Mouse (Mus musculus) right cerebral cortex, postnatal 25 days (tissue): Measurements from ENCODE around the gene Krtap13.
"Not testable (repeated sequence)": the region's sequence is repeated elsewhere in the genome, so short reads cannot be mapped to it uniquely, and the experiment has no call there.

Experiments
- DNase-seq: peaks from one replicate; pipeline ENCODE4 v3.0.0; 2022

The Krtap13 gene

DNA sequence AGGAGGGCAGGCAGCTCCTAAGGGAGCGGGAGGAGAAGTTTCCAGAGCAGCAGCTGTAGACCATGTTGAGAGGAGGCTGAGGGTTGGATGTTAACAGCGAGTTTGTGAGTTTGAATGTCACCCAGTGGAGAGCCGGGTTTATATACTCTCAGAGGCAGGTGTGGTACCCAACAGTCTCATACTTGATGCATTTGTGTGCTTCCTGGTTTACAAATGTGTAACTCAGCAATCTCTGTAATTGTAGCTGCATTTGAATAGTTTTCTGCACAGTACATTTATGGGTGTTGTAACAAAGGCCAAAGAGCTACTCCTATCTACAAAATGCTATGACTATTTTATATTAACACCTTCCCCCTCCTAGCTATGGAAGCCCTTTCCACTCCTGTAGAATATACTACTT, at the start of gene Krtap13:
Gene Krtap13 (minus strand): TSS at position 101 of the 400 bp plus-strand sequence.
- not testable (repeated sequence) for DNase-seq

DNA sequence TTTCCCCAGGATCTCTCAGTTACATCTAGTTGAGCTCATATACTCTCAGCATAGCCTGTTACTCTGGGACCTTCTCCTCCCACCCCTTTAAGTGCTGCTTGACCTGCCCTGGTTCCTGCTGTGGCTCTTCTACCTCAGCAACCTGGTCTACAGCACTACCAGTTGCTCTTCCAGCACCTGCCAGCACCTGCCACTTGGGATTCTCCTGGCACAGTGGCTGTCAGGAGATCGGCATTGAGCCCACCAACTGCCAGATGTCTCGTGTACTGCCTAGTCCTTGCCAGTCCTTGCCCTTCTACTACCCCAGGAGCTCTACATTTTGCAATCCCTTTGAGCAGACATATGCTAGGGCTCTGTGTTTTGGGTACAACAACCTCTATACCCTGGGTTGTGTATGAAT, 35.4 kb upstream of the Krtap13 start:
- no peak for DNase-seq

DNA sequence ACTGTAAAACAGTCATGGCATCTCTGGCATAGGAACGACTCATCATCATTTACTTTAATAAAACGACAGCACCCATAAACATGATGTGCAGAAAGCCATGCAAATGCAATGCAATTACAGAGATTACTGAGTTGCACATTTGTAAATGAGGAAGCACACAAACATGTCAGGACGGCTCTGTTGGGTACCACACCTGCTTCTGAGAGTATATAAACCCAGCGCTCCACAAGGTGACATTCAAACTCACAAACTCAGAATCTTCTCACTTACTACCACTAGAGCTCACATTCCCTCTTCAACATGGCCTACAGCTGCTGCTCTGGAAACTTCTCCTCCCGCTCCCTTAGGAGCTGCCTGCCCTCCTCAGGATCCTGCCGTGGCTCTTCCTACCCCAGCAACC, 26.2 kb upstream of the Krtap13 start, which contains the start of gene Gm5965:
Gene Gm5965 (plus strand): TSS at position 301 of the 400 bp plus-strand sequence.
- no peak for DNase-seq

DNA sequence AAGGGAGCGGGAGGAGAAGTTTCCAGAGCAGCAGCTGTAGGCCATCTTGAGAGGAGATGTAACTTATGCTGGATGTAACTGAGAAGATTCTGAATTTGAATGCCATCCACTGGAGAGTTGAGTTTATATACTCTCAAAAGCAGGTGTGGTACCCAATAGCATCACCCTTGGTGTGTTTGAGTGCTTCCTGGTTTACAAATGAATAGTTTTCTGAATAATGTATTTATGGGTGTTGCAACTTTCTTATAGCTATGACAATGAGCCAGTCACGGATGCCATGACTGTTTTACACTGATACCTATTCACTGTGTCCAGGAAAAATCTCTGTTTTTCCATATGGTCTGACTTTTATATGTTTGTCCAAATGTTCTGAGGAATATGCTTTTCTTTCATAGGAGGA, 22.7 kb upstream of the Krtap13 start, which contains the start of gene 2310057N15Rik:
Gene 2310057N15Rik (minus strand): TSS at position 101 of the 400 bp plus-strand sequence.
- DNase-seq = no peak

DNA sequence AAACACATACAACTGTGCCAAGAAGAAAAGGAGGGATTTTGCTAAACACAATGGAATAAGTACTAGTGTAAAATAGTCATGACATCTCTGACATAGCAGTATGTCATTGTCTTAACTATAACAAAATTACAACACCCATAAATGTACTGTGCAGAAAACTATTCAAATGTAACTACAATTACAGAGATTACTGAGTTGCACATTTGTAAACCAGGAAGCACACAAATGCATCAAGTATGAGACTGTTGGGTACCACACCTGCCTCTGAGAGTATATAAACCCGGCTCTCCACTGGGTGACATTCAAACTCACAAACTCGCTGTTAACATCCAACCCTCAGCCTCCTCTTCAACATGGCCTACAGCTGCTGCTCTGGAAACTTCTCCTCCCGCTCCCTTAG, 7.1 kb upstream of the Krtap13 start, which contains the start of gene 2310034C09Rik:
Gene 2310034C09Rik (plus strand): TSS at position 301 of the 400 bp plus-strand sequence.
- DNase-seq = not testable (repeated sequence)

DNA sequence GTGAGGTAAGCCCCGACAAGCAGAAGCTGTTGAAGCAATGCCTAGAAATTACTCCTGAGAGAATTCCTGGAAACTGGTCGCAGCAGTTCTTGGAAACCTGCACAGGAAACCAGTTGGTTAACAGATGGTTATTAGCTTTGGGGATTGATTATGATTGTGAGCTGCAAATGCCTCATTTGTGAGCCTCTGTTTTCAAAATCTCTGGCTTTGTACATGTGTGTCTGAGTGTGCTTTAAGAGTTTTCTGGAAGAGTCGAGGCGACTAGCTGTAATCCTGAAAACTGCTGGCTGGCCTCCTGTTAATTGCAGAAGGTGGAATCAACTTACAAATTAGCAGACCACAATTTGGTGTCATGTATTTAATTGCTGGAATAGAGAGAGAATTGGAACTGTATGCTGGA, 3.5 kb downstream of the Krtap13 start:
- no peak for DNase-seq

DNA sequence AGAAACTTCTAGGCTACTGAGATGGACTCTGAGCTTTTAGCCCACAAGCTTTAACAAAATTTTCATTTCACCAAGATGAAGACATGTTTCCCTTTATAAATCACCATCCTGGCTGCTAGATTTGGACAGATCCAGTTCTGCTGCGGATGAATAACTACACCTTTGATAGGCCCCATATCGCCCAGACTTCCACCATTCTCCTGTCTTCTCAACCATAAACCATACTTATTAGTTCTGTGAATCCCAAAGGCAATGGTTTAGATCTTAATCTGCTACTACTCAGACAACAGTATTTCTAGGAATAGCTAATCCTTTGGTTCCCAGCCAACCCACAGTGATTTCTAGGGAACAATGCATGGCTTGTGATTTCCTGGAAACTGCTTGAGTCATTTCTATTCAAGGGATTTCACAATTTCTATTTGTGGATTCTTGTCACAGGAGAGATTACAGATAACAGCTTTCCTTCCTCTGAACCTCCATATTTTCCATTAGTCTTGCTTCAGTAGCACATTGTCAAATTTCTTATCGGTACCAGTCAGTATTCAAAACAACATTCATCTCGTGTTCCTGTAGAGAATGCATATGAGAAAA, 6.6 kb downstream of the Krtap13 start:
- DNase-seq = no peak

DNA sequence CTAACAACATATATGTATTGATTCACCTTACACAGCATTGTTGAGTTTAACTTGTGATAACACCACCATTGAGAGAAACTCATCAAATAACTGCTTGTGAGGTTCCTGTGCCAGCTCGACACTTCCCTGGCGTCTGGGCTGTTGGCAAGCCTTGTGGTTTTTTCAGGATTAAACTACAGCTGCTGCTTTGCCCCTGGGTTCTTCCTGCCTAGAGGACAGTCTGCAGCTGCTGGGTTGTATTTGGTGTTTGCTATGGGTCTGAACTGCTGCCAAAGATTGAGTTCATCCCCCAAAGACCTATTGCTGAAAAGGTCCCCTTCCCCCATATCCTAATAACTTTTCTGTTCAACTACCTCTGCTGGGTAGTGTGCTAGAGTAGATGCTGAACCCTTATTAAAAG, 16.0 kb downstream of the Krtap13 start:
- no peak for DNase-seq

DNA sequence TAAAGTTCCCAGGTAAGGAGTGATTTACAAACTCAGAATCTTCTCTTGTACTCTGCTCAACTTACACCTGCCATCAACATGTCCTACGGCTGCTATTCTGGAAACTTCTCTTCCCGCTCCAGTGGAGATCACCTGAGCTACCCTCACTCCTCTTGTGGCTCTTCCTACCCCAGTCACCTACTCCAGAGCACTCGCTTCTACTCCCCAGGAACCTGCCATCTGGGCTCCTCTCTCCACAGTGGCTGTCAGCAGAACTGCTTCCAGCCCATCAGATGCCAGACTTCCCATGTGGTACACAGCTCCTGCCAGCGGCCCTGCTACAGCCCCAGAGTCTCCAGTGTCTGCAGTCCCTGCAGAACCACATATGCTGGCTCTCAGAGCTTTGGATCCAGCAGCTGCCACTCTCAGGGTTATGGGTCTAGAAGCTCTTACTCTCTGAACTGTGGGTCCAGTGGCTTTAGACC, 22.6 kb downstream of the Krtap13 start, which contains the start of gene Krtap13-1:
Gene Krtap13-1 (plus strand): TSS at position 51 of the 464 bp plus-strand sequence.
- DNase-seq = no peak

DNA sequence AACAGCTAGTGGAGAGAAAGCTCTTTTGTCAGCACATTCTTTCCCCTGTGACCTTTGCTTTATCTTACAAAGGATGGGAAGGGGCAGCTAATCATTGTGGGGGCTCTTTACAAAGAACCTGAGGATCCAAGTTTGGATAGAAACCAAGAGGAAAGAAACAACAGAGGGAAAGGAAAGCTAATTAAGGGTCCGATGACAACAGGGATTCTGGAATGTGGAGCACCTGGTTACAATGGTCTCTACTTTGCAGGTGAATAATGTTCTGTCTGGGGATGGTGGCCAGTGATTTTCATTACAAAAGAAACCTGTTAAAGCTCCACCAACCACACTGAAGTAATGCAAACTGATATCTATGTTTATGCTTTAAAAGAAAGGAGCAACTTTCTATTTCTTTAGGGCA, 31.4 kb downstream of the Krtap13 start:
- no peak for DNase-seq

DNA sequence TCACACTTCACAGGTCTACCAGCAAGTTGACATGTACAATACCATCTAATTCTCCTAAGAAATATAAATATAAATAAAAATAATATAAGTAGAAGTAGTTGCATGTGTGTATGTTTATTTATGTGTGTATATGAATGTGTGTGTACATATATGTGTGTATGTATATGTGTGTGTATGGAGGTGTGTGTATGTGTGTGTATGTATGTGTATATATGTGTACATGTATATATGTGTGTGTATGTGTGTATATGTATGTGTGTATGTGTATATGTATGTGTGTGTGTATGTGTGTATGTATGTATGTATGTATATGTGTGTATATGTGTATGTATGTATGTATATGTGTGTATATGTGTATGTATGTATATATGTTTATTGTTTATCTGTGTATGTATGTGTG, 34.9 kb downstream of the Krtap13 start:
- DNase-seq = no peak

DNA sequence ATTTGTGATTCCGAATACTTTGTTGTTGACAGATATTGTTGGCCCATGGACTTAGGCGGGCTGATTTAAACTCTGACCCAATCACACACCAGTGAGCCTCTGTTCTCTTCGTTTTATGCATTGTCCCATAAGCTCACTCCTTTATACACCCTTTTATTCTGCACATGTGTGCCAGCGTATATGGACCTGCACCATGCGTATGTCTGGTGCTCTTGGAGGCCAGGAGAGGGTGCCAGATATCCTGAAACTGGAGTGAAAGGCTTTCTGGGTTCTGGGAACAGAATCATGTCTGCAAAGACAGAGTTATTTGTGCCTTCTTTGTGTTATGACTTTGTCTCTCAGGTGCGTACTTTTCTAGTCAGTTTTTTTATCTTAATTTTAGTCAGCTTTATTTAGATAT, 40.2 kb downstream of the Krtap13 start:
- DNase-seq = no peak

DNA sequence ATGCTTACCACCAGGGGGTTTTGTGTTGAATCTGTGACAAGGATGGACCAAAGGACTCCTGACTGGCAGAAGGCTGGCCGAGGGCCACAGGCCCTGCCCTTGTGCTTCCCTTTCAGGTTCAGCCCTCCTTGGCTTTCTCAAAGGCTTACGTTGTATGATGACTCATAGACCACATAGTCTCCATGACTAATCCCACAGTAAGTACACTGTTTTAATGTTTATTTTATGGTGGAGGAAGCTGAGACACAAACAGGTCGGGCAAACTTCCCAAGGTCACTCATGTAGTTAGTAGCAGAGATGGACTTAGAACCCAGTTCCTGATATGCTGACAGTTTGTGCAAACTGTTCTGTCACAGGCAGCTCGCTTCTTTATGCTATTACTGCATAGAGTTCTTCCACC, 40.7 kb downstream of the Krtap13 start:
- DNase-seq = no peak

DNA sequence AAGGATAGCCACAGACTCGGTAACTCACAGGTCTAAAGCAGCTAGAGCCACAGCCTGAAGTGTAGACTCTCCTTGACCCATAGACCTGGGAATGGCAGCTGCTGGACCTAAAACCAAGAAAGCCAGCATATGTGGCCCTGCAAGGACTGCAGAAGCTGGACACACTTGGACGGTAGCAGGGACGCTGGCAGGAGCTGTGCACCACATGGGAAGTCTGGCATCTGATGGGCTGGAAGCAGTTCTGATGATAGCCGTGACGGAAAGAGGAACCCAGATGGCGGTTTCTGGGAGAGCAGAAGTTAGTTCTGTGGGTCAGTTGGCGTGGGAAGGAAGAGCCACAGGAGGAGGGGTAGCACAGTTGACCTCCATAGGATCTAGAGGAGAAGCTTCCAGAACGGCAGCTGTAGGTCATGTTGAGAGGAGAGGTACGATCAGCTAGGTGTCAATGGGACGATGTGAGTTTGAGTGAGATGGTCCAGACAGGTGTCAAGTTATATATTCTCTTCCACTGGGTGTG, 43.9 kb downstream of the Krtap13 start, which contains the start of gene 2310061N02Rik:
Gene 2310061N02Rik (minus strand): TSS at position 467 of the 517 bp plus-strand sequence.
- DNase-seq = no peak

DNA sequence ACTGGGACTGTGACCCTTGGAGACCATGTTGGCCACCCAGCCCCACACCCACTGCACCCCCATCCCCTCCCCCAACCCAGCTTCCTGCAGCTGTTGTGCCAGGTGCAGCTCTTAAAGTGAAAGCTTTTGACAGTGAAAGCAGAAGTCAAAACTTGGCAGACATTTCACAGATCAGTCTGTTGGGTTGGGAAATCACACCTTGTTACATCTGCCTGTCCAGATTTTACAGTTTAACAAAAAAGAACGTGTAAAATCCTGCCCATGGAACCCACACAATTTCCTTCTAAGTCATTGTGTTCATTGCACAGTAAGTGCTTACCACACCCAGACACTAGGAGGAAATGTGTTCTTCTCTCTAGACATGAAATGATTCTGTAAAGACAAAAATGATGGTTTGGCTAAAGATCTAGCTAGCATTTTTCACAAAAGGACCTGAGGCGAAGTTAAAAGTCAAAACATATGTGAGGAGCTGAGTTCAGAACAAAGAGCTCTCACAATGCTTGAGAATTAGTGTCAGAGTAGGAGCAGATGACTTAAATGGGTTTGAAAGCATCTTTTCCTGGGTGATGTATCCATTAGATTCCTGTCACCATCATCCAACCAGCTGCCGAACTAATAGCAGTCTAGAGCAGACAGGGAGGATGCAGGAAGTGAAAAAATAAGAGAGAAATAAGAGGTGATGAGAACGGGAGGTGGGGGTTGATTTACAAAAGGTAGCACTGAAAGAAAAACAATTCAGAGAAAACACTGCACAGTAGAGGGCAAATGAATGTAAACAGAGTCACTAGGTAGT, 50.2 kb downstream of the Krtap13 start:
- DNase-seq = no peak
